Mouse (Mus musculus): ENCODE results near the gene Tas2r110.

DNA sequence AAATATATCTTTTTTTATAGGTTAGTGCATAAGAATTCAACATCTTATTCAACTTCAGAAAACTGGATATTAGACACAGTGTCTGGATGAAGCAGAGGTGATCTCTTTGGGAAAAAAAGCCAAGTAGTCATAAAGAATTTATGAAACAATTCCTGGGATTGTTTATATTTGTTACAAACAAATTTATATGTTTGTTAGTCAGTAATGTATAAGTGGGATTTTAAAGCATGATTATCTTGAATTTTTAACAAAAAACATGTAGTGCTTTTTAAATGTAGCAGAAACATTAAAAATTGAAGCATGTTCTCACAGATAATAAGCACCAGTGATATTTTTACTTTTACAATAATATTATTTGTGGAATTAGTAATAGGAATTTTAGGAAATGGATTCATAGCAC is at the start of gene Tas2r110:
- TF ChIP-seq POLR2A (IDR thresholded peaks at IDR 0.05; ENCODE audit: extremely low read depth, insufficient read depth, low read length): no peak
- TF ChIP-seq CTCF (IDR thresholded peaks at IDR 0.05; ENCODE audit: low read depth, low read length): no peak
